Mouse (Mus musculus): ENCODE data around the gene Cst7.
"Not testable (repeated sequence)": the region's sequence is repeated elsewhere in the genome, so short reads cannot be mapped to it uniquely, and the experiment has no call there.

The Cst7 gene

GRCm38 (mm10) chr2:150569847-150570590, at the start of gene Cst7:
Cst7 (plus strand) TSS chr2:150570415.
- DNase-seq: no peak

GRCm38 (mm10) chr2:150525703-150526207, 44.5 kb upstream of the Cst7 start:
- no peak for DNase-seq

GRCm38 (mm10) chr2:150549576-150549975, 20.6 kb upstream of the Cst7 start:
- not testable (repeated sequence) for DNase-seq

GRCm38 (mm10) chr2:150558568-150558967, 11.6 kb upstream of the Cst7 start:
- no peak for DNase-seq

- peak; percentile 63 for DNase-seq
Observed at GRCm38 (mm10) chr2:150567051-150567450, 3.2 kb upstream of the Cst7 start.

GRCm38 (mm10) chr2:150570761-150571160, 546 bp downstream of the Cst7 start:
- DNase-seq: no peak

- no peak for DNase-seq
Observed at GRCm38 (mm10) chr2:150572463-150572862, 2.2 kb downstream of the Cst7 start.

- no peak for DNase-seq
Observed at GRCm38 (mm10) chr2:150576256-150576655, 6.0 kb downstream of the Cst7 start.

GRCm38 (mm10) chr2:150578603-150579002, 8.4 kb downstream of the Cst7 start:
- no peak for DNase-seq

GRCm38 (mm10) chr2:150579628-150580027, 9.4 kb downstream of the Cst7 start:
- DNase-seq: no peak

GRCm38 (mm10) chr2:150589076-150589475, 18.9 kb downstream of the Cst7 start:
- no peak for DNase-seq

GRCm38 (mm10) chr2:150595411-150596190, 25.4 kb downstream of the Cst7 start:
- no peak for DNase-seq

- no peak for DNase-seq
Observed at GRCm38 (mm10) chr2:150600263-150600662, 30.0 kb downstream of the Cst7 start.

- no peak for DNase-seq
Observed at GRCm38 (mm10) chr2:150602166-150602565, 32.0 kb downstream of the Cst7 start.

GRCm38 (mm10) chr2:150604802-150605201, 34.6 kb downstream of the Cst7 start:
- no peak for DNase-seq

- DNase-seq: no peak
Observed at GRCm38 (mm10) chr2:150607086-150607485, 36.9 kb downstream of the Cst7 start.

GRCm38 (mm10) chr2:150608087-150608799, 38.0 kb downstream of the Cst7 start, which contains the start of gene Apmap:
Apmap (minus strand) TSS chr2:150608567.
- DNase-seq: peak; percentile 96

GRCm38 (mm10) chr2:150608872-150609560, 38.8 kb downstream of the Cst7 start:
- peak; percentile 70 for DNase-seq

- no peak for DNase-seq
Observed at GRCm38 (mm10) chr2:150610097-150610496, 39.9 kb downstream of the Cst7 start.

GRCm38 (mm10) chr2:150621698-150622097, 51.5 kb downstream of the Cst7 start:
- DNase-seq: no peak

GRCm38 (mm10) chr2:150623957-150624356, 53.7 kb downstream of the Cst7 start:
- no peak for DNase-seq

GRCm38 (mm10) chr2:150624926-150625325, 54.7 kb downstream of the Cst7 start:
- no peak for DNase-seq

GRCm38 (mm10) chr2:150627140-150627539, 56.9 kb downstream of the Cst7 start:
- DNase-seq: no peak

Measured in cerebellum, adult 9-11 months (tissue).